Mouse (Mus musculus) hematopoietic stem cell, adult 5-6 weeks (primary cell): Measurements from ENCODE around the gene Fuom. TPM values are rescaled to one million over a fixed set of nuclear protein-coding genes. Genes with fewer than 3 reads are reported as not detected.

Source experiments
- ATAC-seq, 2 experiments: fragments of 125-278 bp in 1 of 2; replicated peaks in 1 of 2; 2 replicates each; pipeline ENCODE4 v1.8.0; 2016 to 2017; ENCODE audit warnings: inconsistent platforms in 2 of 2, mild to moderate bottlenecking in 2 of 2, moderate number of reproducible peaks in 2 of 2, low read depth in 1 of 2, moderate TSS enrichment in 1 of 2; ENCODE audit not compliant: low FRiP score in 2 of 2, poor library complexity in 2 of 2, severe bottlenecking in 2 of 2, insufficient read depth in 1 of 2, low TSS enrichment in 1 of 2
- total RNA-seq: library from RNA; stranded (forward); fragments of 172-1452, 232-1000 nt; gene quantifications from 2 replicates; pipeline ENCODE4 v1.2.3, GENCODE M21; 2017

The Fuom gene
- total RNA-seq, 1 experiment from 2014 or later = 7.6 TPM

- peak; percentile 99 to 100 for ATAC-seq
These were observed 14.3 kb upstream of the Fuom start, which contains the start of gene Echs1 for GRCm38 (mm10) chr7:140116329-140117054. Gene Echs1, minus strand, starts transcription at chr7:140116476.

- ATAC-seq = peak; percentile 40 to 60
These were observed 13.5 kb upstream of the Fuom start, which contains the start of gene Paox for GRCm38 (mm10) chr7:140115583-140116328. Gene Paox, plus strand, starts transcription at chr7:140115799.

DNA sequence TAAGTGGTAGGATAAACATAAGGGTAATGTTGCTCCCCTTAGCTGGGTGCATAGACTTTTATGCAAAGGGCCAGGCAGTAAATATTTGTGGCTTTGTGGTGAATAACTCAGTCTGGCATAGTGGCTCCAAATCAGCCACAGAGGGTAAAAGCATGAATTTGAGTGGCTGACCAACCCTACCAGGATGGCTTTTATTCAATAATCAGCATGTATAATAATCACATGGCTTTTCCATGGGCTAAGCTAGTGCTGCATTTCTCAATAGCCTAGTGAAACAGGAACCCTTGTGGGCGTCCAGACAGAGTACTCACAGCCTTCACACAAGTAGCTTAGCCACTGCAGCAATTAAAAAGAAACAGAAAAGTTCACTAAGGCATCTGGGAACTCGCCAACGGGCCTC lies 9.7 kb upstream of the Fuom start:
- no peak for ATAC-seq

GRCm38 (mm10) chr7:140104009-140104408 lies 1.8 kb upstream of the Fuom start:
- no peak for ATAC-seq

- no peak for ATAC-seq
These were observed 743 bp downstream of the Fuom start for GRCm38 (mm10) chr7:140101498-140101897.

DNA sequence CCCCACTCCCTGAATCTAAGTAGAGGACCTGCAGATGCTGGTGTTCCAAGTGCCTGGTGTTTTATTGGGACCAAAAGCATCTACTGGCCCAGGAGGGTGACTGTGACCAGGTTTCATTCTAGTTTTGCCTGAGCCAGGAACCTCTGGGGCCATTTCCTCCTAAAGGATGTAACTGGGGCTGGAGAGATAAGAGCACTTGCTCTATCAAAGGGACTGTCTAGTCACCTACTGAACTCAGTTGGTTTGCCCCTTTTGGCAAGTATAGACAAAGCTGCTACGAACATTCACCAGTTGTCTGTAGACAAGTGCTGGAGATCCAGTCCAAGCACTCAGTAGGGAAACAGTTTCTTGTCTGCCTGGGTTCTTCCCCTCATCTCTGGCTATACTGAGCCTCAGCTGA lies 3.8 kb downstream of the Fuom start:
- ATAC-seq = no peak

- ATAC-seq = no peak
These were observed 6.2 kb downstream of the Fuom start for GRCm38 (mm10) chr7:140096055-140096454.

- no peak for ATAC-seq
These were observed 6.7 kb downstream of the Fuom start for GRCm38 (mm10) chr7:140095556-140095955.

- ATAC-seq = no peak
These were observed 7.3 kb downstream of the Fuom start for GRCm38 (mm10) chr7:140094954-140095353.

DNA sequence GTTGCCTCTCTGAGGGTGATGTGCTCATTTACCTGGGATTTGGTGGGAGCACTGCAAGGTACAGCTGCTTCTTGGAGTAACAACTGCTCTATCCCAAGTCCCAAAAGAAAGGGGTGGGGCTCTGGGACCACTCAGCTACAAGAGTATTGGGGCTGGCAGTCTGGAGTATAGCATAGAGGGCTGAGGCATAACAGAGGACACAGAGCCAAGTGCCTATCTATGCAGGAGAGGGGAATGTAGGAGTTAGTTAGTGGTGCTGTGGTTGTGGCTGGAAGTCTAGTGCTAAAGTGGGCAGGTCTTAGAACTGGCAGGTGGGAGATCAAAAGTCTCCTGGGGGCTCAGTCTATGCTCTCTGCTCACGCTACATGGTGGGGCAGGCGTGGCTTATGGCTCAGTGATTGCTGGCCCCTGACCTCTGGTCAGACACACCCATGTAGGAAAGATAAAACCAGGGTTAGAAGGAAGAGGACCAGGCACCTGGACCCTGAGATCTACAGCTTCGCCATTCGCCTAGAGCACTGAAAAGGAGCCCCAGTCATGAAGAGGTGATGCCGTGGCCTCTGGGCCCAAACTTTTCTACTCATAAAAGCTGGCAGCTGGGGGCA lies 9.2 kb downstream of the Fuom start, which contains the start of gene Prap1:
Prap1 (plus strand) TSS at position 472 of the 605 bp plus-strand sequence.
- ATAC-seq = no peak

GRCm38 (mm10) chr7:140090601-140091000 lies 11.6 kb downstream of the Fuom start:
- ATAC-seq = no peak

GRCm38 (mm10) chr7:140082242-140082678 lies 20.0 kb downstream of the Fuom start, which contains the start of gene Caly:
Gene Caly, minus strand, starts transcription at chr7:140082548.
- ATAC-seq = peak; percentile 54 to 55; a peak in 3 of 4 replicates

- ATAC-seq = no peak
These were observed 20.6 kb downstream of the Fuom start for GRCm38 (mm10) chr7:140081408-140082241.

- ATAC-seq = peak; percentile 50; a peak in 3 of 4 replicates
These were observed 21.6 kb downstream of the Fuom start for GRCm38 (mm10) chr7:140080503-140081156.

GRCm38 (mm10) chr7:140078711-140079110 lies 23.5 kb downstream of the Fuom start:
- ATAC-seq = peak; percentile 42 to 63; a peak in 2 of 4 replicates

- no peak for ATAC-seq
These were observed 24.5 kb downstream of the Fuom start for GRCm38 (mm10) chr7:140077698-140078097.
